ENCODE assay signal across 14 mouse cellular contexts in the genomic region with DNA sequence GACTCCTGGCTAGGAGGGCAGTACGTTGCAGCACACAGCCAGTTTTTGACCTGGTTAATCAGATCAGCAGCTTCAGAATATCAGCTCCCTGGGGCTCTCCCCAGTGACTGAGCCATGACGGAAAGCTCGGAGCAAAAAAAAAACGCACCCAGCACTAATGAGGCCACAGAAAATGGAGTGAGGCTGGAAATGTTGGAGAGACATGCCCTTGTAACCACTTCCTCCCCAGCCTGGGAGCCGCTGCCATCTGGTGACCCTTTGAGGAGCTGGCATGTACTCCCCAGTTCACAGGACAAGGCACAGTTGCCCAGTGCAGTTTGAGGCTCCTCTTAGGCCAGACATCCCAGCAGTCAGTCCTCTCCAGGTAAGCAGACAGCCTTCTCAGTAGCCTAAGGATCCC. TPM values are rescaled to one million over a fixed set of nuclear protein-coding genes. Genes with fewer than 3 reads are reported as not detected.
DNase-seq lines count a peak whose midpoint lies in the region; ATAC-seq and TF ChIP-seq lines count a peak whose summit lies in the region.
"Had no signal": no experiment of that assay in that cellular context is flagged by ENCODE, and none has a peak within 500 bp of the region (broad histone marks: within the 10 kb centered on the region; RNA-seq: fewer than 3 reads in every experiment).

No protein-coding gene starts in this region.

- H3K4me1 ChIP-seq in embryonic facial prominence, embryonic 13.5 days: peaks cover 52% of the 10 kb centered on the region
- H3K4me1 ChIP-seq in embryonic facial prominence, embryonic 10.5 days: peaks cover 41% of the 10 kb centered on the region
- peaks cover 11% of the 10 kb centered on the region; the same call in 1 of the 2 replicates for H3K4me1 ChIP-seq in lung, postnatal 0 days (ENCODE audit: insufficient read depth, low read depth, low read length)
- H3K4me1 ChIP-seq in lung, adult 2 months (ENCODE audit: control insufficient read depth, insufficient read depth, low read length): peaks cover 11% of the 10 kb centered on the region
- H3K4me1 ChIP-seq in liver, embryonic 15.5 days (replicated peaks): peaks cover 41% of the 10 kb centered on the region

- peaks cover 64% of the 10 kb centered on the region for H3K36me3 ChIP-seq in embryonic facial prominence, embryonic 13.5 days
- H3K36me3 ChIP-seq in embryonic facial prominence, embryonic 10.5 days (replicated peaks): peaks cover 84% of the 10 kb centered on the region
- peaks cover 15% of the 10 kb centered on the region; the same call in 1 of the 2 replicates for H3K36me3 ChIP-seq in lung, postnatal 0 days (ENCODE audit: insufficient read depth, low read length)
- H3K36me3 ChIP-seq in liver, embryonic 15.5 days (replicated peaks): peaks cover 50% of the 10 kb centered on the region

- no peak for TF ChIP-seq EP300 in lung, postnatal 0 days (IDR thresholded peaks at IDR 0.05)

- H3K9ac ChIP-seq in embryonic facial prominence, embryonic 13.5 days: no peak overlapping the region
- no peak overlapping the region for H3K9ac ChIP-seq in lung, postnatal 0 days (replicated peaks; ENCODE audit: low read depth)
- no peak overlapping the region for H3K9ac ChIP-seq in liver, embryonic 15.5 days
- H3K9ac ChIP-seq: embryonic facial prominence, embryonic 12.5 days; midbrain, embryonic 12.5 days had no signal

- no peak overlapping the region for H3K4me2 ChIP-seq in embryonic facial prominence, embryonic 13.5 days
- H3K4me2 ChIP-seq in lung, postnatal 0 days (replicated peaks; ENCODE audit: low read depth, low read length): no peak overlapping the region
- no peak overlapping the region for H3K4me2 ChIP-seq in liver, embryonic 15.5 days
- H3K4me2 ChIP-seq: embryonic facial prominence, embryonic 12.5 days; midbrain, embryonic 12.5 days had no signal

- WGBS in embryonic facial prominence, embryonic 13.5 days: 71% methylated on average over 5 of the region's 5 CpGs
- WGBS in embryonic facial prominence, embryonic 10.5 days: 81% methylated on average over 5 of the region's 5 CpGs
- WGBS in lung, postnatal 0 days: 76% methylated on average over 5 of the region's 5 CpGs
- WGBS in lung, adult 2 months: 71% methylated on average over 5 of the region's 5 CpGs
- WGBS in liver, embryonic 15.5 days (ENCODE audit: insufficient replicate concordance): 70% methylated on average over 5 of the region's 5 CpGs

- no peak for DNase-seq in embryonic facial prominence, embryonic 10.5 days (ENCODE audit: low spot score)
- no peak for DNase-seq in lung, postnatal 0 days (ENCODE audit: low spot score)
- no peak for DNase-seq in lung, adult 2 months
- DNase-seq in brain, adult 2 months (ENCODE audit: low read depth, low spot score): peak; percentile 68
- no peak for DNase-seq in ovary, postnatal 10 days (ENCODE audit: low spot score)
- no peak for DNase-seq in layer of hippocampus, postnatal 36 days
- DNase-seq: heart, adult 18-20 months; kidney, postnatal 4 days; lung, postnatal 10 days; right cerebral cortex, postnatal 25 days had no signal

- TF ChIP-seq POLR2A in lung, adult 2 months (IDR thresholded peaks at IDR 0.05; ENCODE audit: borderline replicate concordance, extremely low read depth, low read depth, low read length): no peak

- no peaks in the 10 kb centered on the region for H3K27me3 ChIP-seq in embryonic facial prominence, embryonic 13.5 days
- H3K27me3 ChIP-seq in embryonic facial prominence, embryonic 10.5 days (replicated peaks; ENCODE audit: low read depth, poor library complexity, severe bottlenecking): no peaks in the 10 kb centered on the region
- no peaks in the 10 kb centered on the region for H3K27me3 ChIP-seq in lung, postnatal 0 days (replicated peaks; ENCODE audit: insufficient read depth, low read length)
- H3K27me3 ChIP-seq in liver, embryonic 15.5 days: no peaks in the 10 kb centered on the region
- H3K27me3 ChIP-seq: embryonic facial prominence, embryonic 12.5 days; midbrain, embryonic 12.5 days had no signal

- ATAC-seq in embryonic facial prominence, embryonic 13.5 days (ENCODE audit: insufficient number of reproducible peaks, insufficient read depth, low FRiP score, low TSS enrichment, low read depth): no peak
- ATAC-seq in lung, postnatal 0 days: no peak
- no peak for ATAC-seq in liver, embryonic 15.5 days (ENCODE audit: insufficient read depth)

- H3K4me3 ChIP-seq in embryonic facial prominence, embryonic 13.5 days: no peak overlapping the region
- no peak overlapping the region for H3K4me3 ChIP-seq in embryonic facial prominence, embryonic 10.5 days
- no peak overlapping the region for H3K4me3 ChIP-seq in lung, postnatal 0 days (ENCODE audit: low read depth, low read length)
- no peak overlapping the region for H3K4me3 ChIP-seq in lung, adult 2 months (replicated peaks; ENCODE audit: extremely low read depth, low read depth, low read length)
- no peak overlapping the region for H3K4me3 ChIP-seq in liver, embryonic 15.5 days (replicated peaks)
- H3K4me3 ChIP-seq: embryonic facial prominence, embryonic 12.5 days had no signal

- peak overlapping the region; percentile 80 for H3K27ac ChIP-seq in embryonic facial prominence, embryonic 13.5 days
- H3K27ac ChIP-seq in embryonic facial prominence, embryonic 10.5 days (replicated peaks): no peak overlapping the region
- H3K27ac ChIP-seq in lung, postnatal 0 days (ENCODE audit: low read length): no peak overlapping the region
- H3K27ac ChIP-seq in liver, embryonic 15.5 days (replicated peaks): 0 out of 2 replicates have a peak overlapping the region, but pooled peaks have one; percentile 14
- H3K27ac ChIP-seq: embryonic facial prominence, embryonic 12.5 days; midbrain, embryonic 12.5 days had no signal

- TF ChIP-seq CTCF in lung, postnatal 0 days (IDR thresholded peaks at IDR 0.05): peak; percentile 8; the same call in 1 of the 2 replicates
- TF ChIP-seq CTCF in lung, adult 2 months (IDR thresholded peaks at IDR 0.05; ENCODE audit: insufficient read depth, low read length): no peak

- no peaks in the 10 kb centered on the region for H3K9me3 ChIP-seq in embryonic facial prominence, embryonic 13.5 days
- no peaks in the 10 kb centered on the region for H3K9me3 ChIP-seq in embryonic facial prominence, embryonic 10.5 days
- H3K9me3 ChIP-seq in lung, postnatal 0 days (ENCODE audit: low read length): no peaks in the 10 kb centered on the region
- no peaks in the 10 kb centered on the region for H3K9me3 ChIP-seq in liver, embryonic 15.5 days (replicated peaks)
- H3K9me3 ChIP-seq: embryonic facial prominence, embryonic 12.5 days; midbrain, embryonic 12.5 days had no signal

RNA-seq across cellular contexts. Expression of a gene that starts 1.1 kb away (rescaled TPM):
- polyA plus RNA-seq in embryonic facial prominence, embryonic 13.5 days (2015; fragmentation: Nextera tagmentation; extraction: Ambion mirVana): 24.2 and 24.5 TPM in 2 replicates
- polyA plus RNA-seq in embryonic facial prominence, embryonic 10.5 days (2016; fragmentation: Nextera tagmentation; extraction: Ambion mirVana): 28.6 and 31.8 TPM in 2 replicates
- 11.0 and 11.2 TPM in 2 replicates for polyA plus RNA-seq in lung, postnatal 0 days (2015; fragmentation: Nextera tagmentation; extraction: Ambion mirVana)
- 26.4 and 27.2 TPM in 2 replicates for polyA plus RNA-seq in lung, adult 2 months (2012; rRNA removed)
- polyA plus RNA-seq in liver, embryonic 15.5 days (2015; fragmentation: Nextera tagmentation; extraction: Ambion mirVana): 6.0 and 6.1 TPM in 2 replicates
- 10 to 100 TPM; 21.1 to 22.1 TPM for total RNA-seq in layer of hippocampus, postnatal 36 days (2021)

RNA-seq across cellular contexts. Expression of a gene that starts 21.0 kb away (rescaled TPM):
- polyA plus RNA-seq in embryonic facial prominence, embryonic 13.5 days (2015; fragmentation: Nextera tagmentation; extraction: Ambion mirVana): 92.3 and 98.7 TPM in 2 replicates
- polyA plus RNA-seq in embryonic facial prominence, embryonic 10.5 days (2016; fragmentation: Nextera tagmentation; extraction: Ambion mirVana): 144 and 151 TPM in 2 replicates
- polyA plus RNA-seq in lung, postnatal 0 days (2015; fragmentation: Nextera tagmentation; extraction: Ambion mirVana): 39.0 and 42.0 TPM in 2 replicates
- 20.0 and 28.1 TPM in 2 replicates for polyA plus RNA-seq in lung, adult 2 months (2012; rRNA removed)
- 61.5 and 61.6 TPM in 2 replicates for polyA plus RNA-seq in liver, embryonic 15.5 days (2015; fragmentation: Nextera tagmentation; extraction: Ambion mirVana)
- 10 to 100 TPM; 86.5 to 93.6 TPM for total RNA-seq in layer of hippocampus, postnatal 36 days (2021)

RNA-seq across cellular contexts. Expression of a gene that starts 21.0 kb away (rescaled TPM):
- polyA plus RNA-seq in embryonic facial prominence, embryonic 13.5 days (2015; fragmentation: Nextera tagmentation; extraction: Ambion mirVana): 142 and 153 TPM in 2 replicates
- 133 and 137 TPM in 2 replicates for polyA plus RNA-seq in embryonic facial prominence, embryonic 10.5 days (2016; fragmentation: Nextera tagmentation; extraction: Ambion mirVana)
- 75.3 and 85.5 TPM in 2 replicates for polyA plus RNA-seq in lung, postnatal 0 days (2015; fragmentation: Nextera tagmentation; extraction: Ambion mirVana)
- 89.2 and 94.4 TPM in 2 replicates for polyA plus RNA-seq in lung, adult 2 months (2012; rRNA removed)
- 38.2 and 42.8 TPM in 2 replicates for polyA plus RNA-seq in liver, embryonic 15.5 days (2015; fragmentation: Nextera tagmentation; extraction: Ambion mirVana)
- total RNA-seq in layer of hippocampus, postnatal 36 days (2021): 100 to 1,000 TPM; 151 to 165 TPM

RNA-seq across cellular contexts. Expression of a gene that starts 29.6 kb away (rescaled TPM):
- 33.9 and 38.9 TPM in 2 replicates for polyA plus RNA-seq in embryonic facial prominence, embryonic 13.5 days (2015; fragmentation: Nextera tagmentation; extraction: Ambion mirVana)
- polyA plus RNA-seq in embryonic facial prominence, embryonic 10.5 days (2016; fragmentation: Nextera tagmentation; extraction: Ambion mirVana): 39.3 and 39.8 TPM in 2 replicates
- polyA plus RNA-seq in lung, postnatal 0 days (2015; fragmentation: Nextera tagmentation; extraction: Ambion mirVana): 7.4 and 9.3 TPM in 2 replicates
- polyA plus RNA-seq in lung, adult 2 months (2012; rRNA removed): 27.9 and 31.0 TPM in 2 replicates
- polyA plus RNA-seq in liver, embryonic 15.5 days (2015; fragmentation: Nextera tagmentation; extraction: Ambion mirVana): 8.4 and 10.8 TPM in 2 replicates
- total RNA-seq in layer of hippocampus, postnatal 36 days (2021): 10 to 100 TPM; 65.3 to 72.3 TPM

RNA-seq across cellular contexts. Expression of a gene that starts 34.9 kb away (rescaled TPM):
- 22.7 and 27.9 TPM in 2 replicates for polyA plus RNA-seq in embryonic facial prominence, embryonic 13.5 days (2015; fragmentation: Nextera tagmentation; extraction: Ambion mirVana)
- polyA plus RNA-seq in embryonic facial prominence, embryonic 10.5 days (2016; fragmentation: Nextera tagmentation; extraction: Ambion mirVana): 30.4 and 32.1 TPM in 2 replicates
- polyA plus RNA-seq in lung, postnatal 0 days (2015; fragmentation: Nextera tagmentation; extraction: Ambion mirVana): 10.2 and 13.1 TPM in 2 replicates
- 69.0 and 72.8 TPM in 2 replicates for polyA plus RNA-seq in lung, adult 2 months (2012; rRNA removed)
- 8.8 and 9.6 TPM in 2 replicates for polyA plus RNA-seq in liver, embryonic 15.5 days (2015; fragmentation: Nextera tagmentation; extraction: Ambion mirVana)
- total RNA-seq in layer of hippocampus, postnatal 36 days (2021): 10 to 100 TPM; 52.9 to 57.5 TPM

Comparison
In these comparisons a context has a peak if more than half of its experiments do, and no peak if none do; other contexts are left out.
1. H3K27ac ChIP-seq: peak in embryonic facial prominence, embryonic 13.5 days (single experiment) and liver, embryonic 15.5 days (single experiment); none in embryonic facial prominence, embryonic 10.5 days (single experiment) and lung, postnatal 0 days (single experiment).